19 mouse cellular contexts compared by ENCODE assay signal in the genomic region with DNA sequence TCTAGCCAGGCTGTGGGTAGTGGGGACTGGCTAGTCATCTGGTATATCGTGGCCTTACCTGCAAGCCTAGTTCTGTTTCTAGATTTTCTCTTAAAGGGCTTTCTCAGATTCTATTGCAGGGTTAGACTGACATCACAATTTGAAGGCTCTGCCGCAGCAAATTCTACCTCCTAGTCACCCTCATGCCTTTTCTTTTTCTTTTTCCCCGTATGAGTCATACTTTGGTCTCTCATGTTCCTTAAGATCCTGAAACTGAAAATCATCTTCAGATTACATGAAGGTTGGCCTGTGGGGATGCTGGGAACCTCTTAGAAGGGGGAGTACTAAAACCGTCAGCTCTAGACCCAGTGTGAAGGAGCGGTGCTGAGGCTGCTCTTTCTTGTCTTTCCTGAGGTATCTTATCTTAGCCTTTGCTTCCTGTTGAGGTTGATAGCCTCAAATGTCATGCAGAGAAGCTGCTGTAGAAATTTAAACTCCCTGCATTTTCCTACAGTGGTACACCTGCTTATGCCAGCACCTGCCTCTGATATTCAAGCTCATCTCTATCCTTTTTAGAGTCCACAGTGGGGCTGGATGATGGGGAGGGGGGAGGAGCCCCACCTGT.
DNase-seq lines count a peak whose midpoint lies in the region; ATAC-seq and TF ChIP-seq lines count a peak whose summit lies in the region.
"Had no signal": no experiment of that assay in that cellular context is flagged by ENCODE, and none has a peak within 500 bp of the region (broad histone marks: within the 10 kb centered on the region; RNA-seq: fewer than 3 reads in every experiment).

No protein-coding gene starts in this region.

- ATAC-seq in kidney, embryonic 14.5 days (ENCODE audit: low FRiP score, low TSS enrichment): peak; percentile 5; the same call in 1 of the 2 replicates
- ATAC-seq: forebrain, embryonic 16.5 days had no signal

- no peak overlapping the region for H3K4me2 ChIP-seq in kidney, embryonic 14.5 days (replicated peaks; ENCODE audit: low read depth, low read length)
- H3K4me2 ChIP-seq: embryonic facial prominence, embryonic 13.5 days; midbrain, embryonic 12.5 days had no signal

- no peaks in the 10 kb centered on the region for H3K79me2 ChIP-seq in MEL (ENCODE audit: control insufficient read depth, insufficient read depth, low read length, poor library complexity)

- H3K27ac ChIP-seq in kidney, embryonic 14.5 days (ENCODE audit: low read depth, low read length): peak overlapping the region; percentile 48; the same call in 1 of the 2 replicates
- H3K27ac ChIP-seq in MEL (ENCODE audit: control insufficient read depth, low read depth, low read length): no peak overlapping the region
- H3K27ac ChIP-seq: embryonic facial prominence, embryonic 13.5 days; gastrocnemius, adult 2 months; macrophage; midbrain, embryonic 12.5 days had no signal

- no peak for TF ChIP-seq POLR2A in MEL (IDR thresholded peaks at IDR 0.05; ENCODE audit: control insufficient read depth in 1 of 2, insufficient read depth in 1 of 2, low read depth in 1 of 2, low read length in 2 of 2, poor library complexity in 1 of 2)

- no peak overlapping the region for H3K9ac ChIP-seq in kidney, embryonic 14.5 days (ENCODE audit: low read depth, low read length)
- H3K9ac ChIP-seq in MEL (ENCODE audit: control insufficient read depth, low read depth, low read length, poor library complexity, severe bottlenecking): no peak overlapping the region
- H3K9ac ChIP-seq: embryonic facial prominence, embryonic 13.5 days; lung, embryonic 14.5 days; midbrain, embryonic 12.5 days had no signal

- DNase-seq in kidney, postnatal 4 days: no peak
- no peak for DNase-seq in MEL (ENCODE audit: low read depth, low spot score)
- DNase-seq in naive thymus-derived CD4-positive, alpha-beta T cell, adult 2 months (ENCODE audit: low read depth): peak; percentile 74
- peak; percentile 37 for DNase-seq in thymus, postnatal 4 days
- no peak for DNase-seq in layer of hippocampus, postnatal 14 days (ENCODE audit: low spot score in 2 of 2)
- no peak for DNase-seq in lung, adult 18-20 months
- DNase-seq: adrenal gland, postnatal 10 days; B cell, adult 2 months; cerebellum, adult 9-10 months; gastrocnemius, adult 2 months; heart, adult 11 months; layer of hippocampus, postnatal 36 days; lung, embryonic 14.5 days had no signal

- 66% methylated on average over 5 of the region's 5 CpGs for WGBS in kidney, embryonic 14.5 days

- TF ChIP-seq CTCF in MEL (IDR thresholded peaks at IDR 0.05 in 2 of 3, conservative IDR thresholded peaks at IDR 0.05 in 1 of 3; ENCODE audit: control insufficient read depth in 1 of 3, insufficient read depth in 1 of 3, low read depth in 2 of 3, low read length in 3 of 3, poor library complexity in 1 of 3, severe bottlenecking in 1 of 3): no peak

- H3K9me3 ChIP-seq in kidney, embryonic 14.5 days (ENCODE audit: control insufficient read depth, low read length): no peaks in the 10 kb centered on the region
- no peaks in the 10 kb centered on the region for H3K9me3 ChIP-seq in MEL (replicated peaks; ENCODE audit: insufficient read depth, low read length)
- H3K9me3 ChIP-seq: embryonic facial prominence, embryonic 13.5 days; G1E; midbrain, embryonic 12.5 days had no signal

- no peaks in the 10 kb centered on the region for H3K27me3 ChIP-seq in kidney, embryonic 14.5 days (ENCODE audit: control insufficient read depth, insufficient read depth, low read length)
- H3K27me3 ChIP-seq in MEL (ENCODE audit: control insufficient read depth in 1 of 2, insufficient read depth in 2 of 2, low read length in 2 of 2): 0 out of 4 replicates have a peak, but pooled peaks cover 0 to 2% of the 10 kb centered on the region in 2 experiments
- H3K27me3 ChIP-seq: midbrain, embryonic 12.5 days had no signal

- TF ChIP-seq EP300 in MEL (IDR thresholded peaks at IDR 0.05; ENCODE audit: low read depth in 1 of 2, low read length in 2 of 2): no peak

- peaks cover 21% of the 10 kb centered on the region for H3K4me1 ChIP-seq in kidney, embryonic 14.5 days (ENCODE audit: control insufficient read depth, insufficient read depth, low read length)
- peaks cover 0 to 1% of the 10 kb centered on the region in 2 experiments; a peak in 2 of 4 replicates for H3K4me1 ChIP-seq in MEL (ENCODE audit: control insufficient read depth in 1 of 2, insufficient read depth in 2 of 2, low read length in 2 of 2)

- TF ChIP-seq RAD21 in MEL (IDR thresholded peaks at IDR 0.05; ENCODE audit: low read depth, low read length): no peak

- no peaks in the 10 kb centered on the region for H3K36me3 ChIP-seq in kidney, embryonic 14.5 days (ENCODE audit: control insufficient read depth, insufficient read depth, low read length)
- peaks cover 0 to 5% of the 10 kb centered on the region in 2 experiments; a peak in 2 of 4 replicates for H3K36me3 ChIP-seq in MEL (ENCODE audit: control insufficient read depth in 1 of 2, insufficient read depth in 2 of 2, low read length in 2 of 2)
- H3K36me3 ChIP-seq: embryonic facial prominence, embryonic 13.5 days; G1E; midbrain, embryonic 12.5 days had no signal

- H3K4me3 ChIP-seq in kidney, embryonic 14.5 days (ENCODE audit: low read length): no peak overlapping the region
- no peak overlapping the region for H3K4me3 ChIP-seq in MEL (ENCODE audit: control insufficient read depth in 1 of 2, insufficient read depth in 1 of 2, low read depth in 2 of 2, low read length in 2 of 2)
- H3K4me3 ChIP-seq: embryonic facial prominence, embryonic 13.5 days; gastrocnemius, adult 2 months; midbrain, embryonic 12.5 days had no signal

TF ChIP-seq in MEL, 35 proteins besides CTCF, POLR2A, EP300 and RAD21:
- TF ChIP-seq POLR2AphosphoS2 (IDR thresholded peaks at IDR 0.05; ENCODE audit: low read length) (no peak), GATA1 (IDR thresholded peaks at IDR 0.05; ENCODE audit: low read depth, low read length) (peak; percentile 43; the same call in 1 of the 2 replicates)
TF ChIP-seq in MEL: peak in this region for 1.

Comparison
In these comparisons a context has a peak if more than half of its experiments do, and no peak if none do; other contexts are left out.
1. DNase-seq: peak in naive thymus-derived CD4-positive, alpha-beta T cell, adult 2 months (single experiment) and thymus, postnatal 4 days (single experiment); none in kidney, postnatal 4 days (0 of 2), MEL (single experiment), layer of hippocampus, postnatal 14 days (0 of 2) and lung, adult 18-20 months (0 of 2).